Mouse (Mus musculus) adrenal gland (tissue): ENCODE results near the gene Btbd11.

Experiments used
- intact Hi-C: fragments of 180-260 bp; cut with DNase I; formaldehyde crosslinking; loops from one replicate; pipeline ENCODE4 v1.15.1; 2025
- long read RNA-seq, 2 experiments: library from polyadenylated mRNA; unstranded; transcript quantifications; one replicate each; pipeline ENCODE4 v2.0.0; 2020; ENCODE audit warnings: borderline replicate concordance in 1 of 2; ENCODE audit not compliant: insufficient replicate concordance in 1 of 2

The Btbd11 gene
- long read RNA-seq, experiment 1, partial matches to known transcripts, result 1 of 3 reads
- long read RNA-seq, experiment 1, other reads (novel, unspliced or antisense), result 1 of 3 reads
- long read RNA-seq, experiment 2, partial matches to known transcripts, result 0 of 1 reads
- long read RNA-seq, experiment 2, other reads (novel, unspliced or antisense), result 0 of 1 reads

- intact Hi-C loops, result no loop called here
These were observed at the start of gene Btbd11 for GRCm38 (mm10) chr10:85386605-85387218. TSS of gene Btbd11 (plus strand) at chr10:85386814.

- intact Hi-C loops, result no loop called here
These were observed 47.9 kb upstream of the Btbd11 start for GRCm38 (mm10) chr10:85338733-85339132.

DNA sequence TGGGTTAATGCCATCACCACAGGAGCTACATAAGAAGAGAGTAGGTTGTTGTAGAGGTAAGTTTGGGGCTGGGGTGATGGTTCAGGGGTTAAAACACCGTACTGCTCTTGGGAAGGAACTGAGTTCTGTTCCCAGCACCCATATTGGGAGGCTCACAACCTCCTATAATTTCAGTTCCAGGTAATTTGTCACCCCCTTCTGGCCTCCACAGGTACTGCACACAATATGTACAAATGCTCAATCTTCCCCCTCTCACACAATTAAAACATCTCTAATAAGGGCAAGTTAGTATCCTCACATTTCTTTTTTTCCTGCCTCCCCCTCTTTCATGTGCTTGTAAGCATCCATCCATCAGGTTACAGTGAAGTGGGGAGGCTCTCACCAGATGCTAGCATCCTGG, 44.7 kb upstream of the Btbd11 start:
- intact Hi-C loops, result no loop called here

DNA sequence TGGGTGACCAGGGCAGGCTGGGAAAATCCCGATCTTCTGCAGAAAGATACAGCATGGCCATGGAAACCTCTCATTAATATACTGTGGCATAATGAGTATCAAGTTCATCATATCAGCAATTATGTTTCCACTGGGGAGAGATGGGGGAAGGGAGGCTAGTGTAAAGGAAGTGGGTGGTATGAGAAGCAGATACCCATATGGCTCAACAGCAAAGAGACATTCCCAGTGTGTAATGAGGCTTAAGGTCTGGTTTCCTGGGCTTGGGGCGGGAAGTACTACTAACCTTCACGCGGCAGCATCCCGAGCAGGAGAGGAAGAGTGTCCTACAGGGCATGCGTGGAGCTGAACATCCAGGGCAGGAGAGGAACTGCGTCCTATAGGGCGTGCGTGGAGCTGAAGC, 39.4 kb upstream of the Btbd11 start:
- intact Hi-C loops, result no loop called here

DNA sequence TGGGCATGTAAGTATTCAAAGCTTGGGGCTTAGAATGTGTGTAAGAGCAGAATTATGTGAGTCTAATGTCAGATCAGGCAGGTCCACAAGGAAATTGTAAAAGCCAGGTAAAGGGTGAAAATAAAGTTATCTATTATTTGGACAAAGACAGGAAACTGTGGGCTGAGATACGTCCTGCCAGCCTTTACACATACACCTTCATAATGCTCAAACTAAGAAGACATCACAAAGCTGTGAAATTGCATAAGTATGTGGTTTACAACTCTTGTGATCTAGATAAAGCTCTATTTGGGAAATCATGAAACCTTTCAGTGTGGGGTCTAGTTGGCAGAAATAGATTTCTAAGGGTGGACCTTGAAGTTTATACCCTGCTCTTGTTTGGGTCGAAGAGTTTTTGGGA, 34.1 kb upstream of the Btbd11 start:
- intact Hi-C loops, result no loop called here

DNA sequence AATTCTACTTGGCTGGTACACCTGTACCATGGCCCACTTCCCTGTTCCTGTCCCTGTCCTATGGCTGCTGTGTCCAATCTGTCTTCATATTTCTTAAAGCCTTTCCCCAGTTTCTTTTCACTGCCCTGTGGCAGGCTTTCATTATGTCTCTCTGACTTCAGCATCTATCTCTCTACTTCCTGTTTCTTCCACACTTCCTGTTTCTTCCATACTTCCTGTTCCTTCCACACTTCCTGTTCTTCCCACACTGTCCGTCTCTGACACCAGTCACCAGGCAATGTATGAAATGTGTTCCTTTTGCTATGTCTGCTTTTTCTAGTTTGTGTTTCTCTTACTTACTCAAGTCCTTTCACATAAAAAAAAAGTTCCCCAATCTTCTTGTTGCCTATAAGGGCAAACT, 32.3 kb upstream of the Btbd11 start:
- intact Hi-C loops, result no loop called here

DNA sequence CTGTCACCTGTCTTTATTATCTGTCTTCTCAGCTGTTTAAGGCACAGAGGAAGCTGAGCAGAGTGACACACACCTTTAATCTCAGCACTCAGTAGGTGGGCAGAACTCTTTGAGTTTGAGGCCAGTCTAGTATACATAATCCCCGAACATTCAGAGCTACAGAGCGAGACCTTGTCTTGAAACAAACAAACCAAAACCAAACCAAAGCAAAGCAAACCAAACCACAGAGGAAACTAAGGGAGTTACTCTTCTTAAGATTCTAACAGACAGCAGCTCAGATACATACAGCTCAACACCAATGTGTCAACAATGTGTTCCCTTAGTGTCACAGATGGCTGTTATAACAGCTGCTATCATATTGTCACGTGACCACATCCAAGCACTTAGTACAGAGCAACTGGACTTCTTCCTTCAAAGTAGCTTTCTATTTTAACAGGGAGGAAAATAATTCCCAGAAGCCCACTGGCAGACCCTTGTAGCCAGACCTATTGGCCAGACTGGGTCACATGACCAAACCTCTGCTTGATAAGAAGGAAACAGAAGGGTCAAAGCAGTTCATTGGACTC, 27.0 kb upstream of the Btbd11 start:
- intact Hi-C loops, result no loop called here

- intact Hi-C loops, result no loop called here
These were observed 23.7 kb upstream of the Btbd11 start for GRCm38 (mm10) chr10:85362766-85363442.

DNA sequence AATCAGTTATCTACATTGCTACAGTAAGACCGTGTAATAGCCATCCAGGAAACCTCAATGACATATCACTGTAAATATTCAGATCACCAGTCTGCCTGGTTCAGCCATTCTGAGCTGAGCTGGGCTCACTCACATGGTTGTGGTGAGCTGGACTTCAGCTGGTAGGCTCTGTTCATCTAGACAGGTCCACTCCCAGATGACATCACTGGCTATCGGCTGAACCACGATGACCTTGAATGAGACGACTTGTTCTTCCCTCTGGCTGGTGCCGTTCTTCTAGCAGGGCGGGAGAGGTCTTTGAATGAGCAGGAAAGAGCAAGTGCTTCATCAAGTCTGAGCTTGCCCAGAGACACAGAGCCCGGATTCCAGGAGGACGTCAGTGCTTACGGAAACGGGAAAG, 19.7 kb upstream of the Btbd11 start:
- intact Hi-C loops, result no loop called here

GRCm38 (mm10) chr10:85371309-85371708, 15.3 kb upstream of the Btbd11 start:
- intact Hi-C loops, result no loop called here

GRCm38 (mm10) chr10:85372108-85372507, 14.5 kb upstream of the Btbd11 start:
- intact Hi-C loops, result no loop called here

- intact Hi-C loops, result no loop called here
These were observed 7.6 kb upstream of the Btbd11 start for GRCm38 (mm10) chr10:85378972-85379371.

DNA sequence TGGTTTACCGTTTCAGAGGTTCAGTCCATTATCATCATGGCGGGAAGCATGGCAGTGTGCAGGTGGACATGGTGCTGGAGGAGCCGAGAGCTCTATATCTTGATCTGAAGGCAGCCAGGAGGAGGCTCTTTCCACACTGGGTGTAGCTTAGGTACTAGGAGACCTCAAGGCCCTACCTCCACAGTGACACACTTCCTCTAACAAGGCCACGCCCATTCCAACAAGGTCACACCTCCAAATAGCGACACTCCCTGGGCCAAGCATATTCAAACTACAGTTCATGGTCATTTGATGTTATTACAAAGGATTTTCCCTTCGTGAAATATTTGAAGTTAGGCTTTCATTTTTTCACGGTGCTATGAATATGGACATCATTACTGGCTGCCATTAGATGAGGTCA, 3.6 kb upstream of the Btbd11 start:
- intact Hi-C loops, result no loop called here

DNA sequence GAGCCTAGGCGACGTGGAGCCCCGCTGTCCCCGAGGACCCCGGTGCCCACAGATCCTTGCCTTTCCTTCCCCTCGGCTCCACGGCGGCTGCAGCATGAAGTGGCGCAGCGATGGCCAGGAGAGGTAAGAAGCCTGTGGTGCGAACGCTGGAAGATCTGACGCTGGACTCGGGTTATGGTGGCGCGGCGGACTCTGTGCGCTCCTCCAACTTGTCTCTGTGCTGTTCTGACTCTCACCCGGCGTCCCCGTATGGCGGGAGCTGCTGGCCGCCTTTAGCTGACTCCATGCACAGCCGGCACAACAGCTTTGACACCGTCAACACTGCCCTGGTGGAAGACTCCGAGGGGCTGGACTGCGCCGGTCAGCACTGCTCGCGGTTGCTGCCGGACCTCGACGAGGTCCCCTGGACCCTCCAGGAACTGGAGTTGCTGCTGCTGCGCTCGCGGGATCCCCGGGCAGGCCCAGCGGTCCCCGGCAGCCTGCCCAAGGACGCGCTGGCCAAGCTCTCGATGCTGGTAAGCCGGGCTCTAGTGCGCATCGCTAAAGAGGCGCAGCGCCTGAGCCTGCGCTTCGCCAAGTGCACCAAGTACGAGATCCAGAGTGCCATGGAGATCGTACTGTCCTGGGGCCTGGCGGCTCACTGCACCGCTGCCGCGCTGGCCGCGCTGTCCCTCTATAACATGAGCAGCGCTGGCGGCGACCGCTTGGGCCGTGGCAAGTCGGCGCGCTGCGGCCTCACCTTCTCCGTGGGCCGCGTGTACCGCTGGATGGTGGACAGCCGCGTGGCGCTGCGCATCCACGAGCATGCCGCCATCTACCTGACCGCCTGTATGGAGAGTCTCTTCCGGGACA, 831 bp downstream of the Btbd11 start:
- intact Hi-C loops, result no loop called here

DNA sequence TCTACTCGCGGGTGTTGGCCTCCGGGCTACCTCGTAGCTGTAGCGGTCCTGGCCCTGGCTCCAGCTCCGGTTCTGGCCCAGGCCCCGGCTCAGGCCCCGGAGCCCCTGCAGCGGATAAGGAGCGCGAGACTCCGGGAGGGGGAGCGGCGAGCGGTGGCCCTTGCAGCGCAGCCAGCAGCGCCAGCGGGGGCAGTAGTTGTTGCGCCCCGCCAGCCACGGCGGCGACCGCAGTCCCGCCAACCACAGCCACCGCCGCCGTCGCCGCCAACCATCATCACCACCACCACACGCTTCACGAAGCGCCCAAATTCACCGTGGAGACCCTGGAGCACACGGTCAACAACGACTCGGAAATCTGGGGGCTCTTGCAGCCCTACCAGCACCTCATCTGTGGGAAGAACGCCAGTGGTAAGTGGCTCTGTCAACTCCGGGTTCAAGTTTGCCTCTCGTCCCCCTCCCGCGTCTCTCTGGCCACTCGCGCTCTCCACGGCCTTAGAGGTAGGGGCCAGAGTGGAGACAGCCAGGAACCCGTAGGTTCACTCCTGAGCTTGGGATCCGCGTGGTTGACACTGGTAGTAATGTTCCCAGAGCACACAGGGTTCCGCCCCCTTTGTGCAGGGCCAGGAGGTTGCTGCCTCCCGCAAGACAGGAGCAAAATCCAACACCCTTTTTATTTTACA, 1.6 kb downstream of the Btbd11 start:
- intact Hi-C loops, result no loop called here

GRCm38 (mm10) chr10:85388751-85389115, 2.1 kb downstream of the Btbd11 start:
- intact Hi-C loops, result no loop called here

DNA sequence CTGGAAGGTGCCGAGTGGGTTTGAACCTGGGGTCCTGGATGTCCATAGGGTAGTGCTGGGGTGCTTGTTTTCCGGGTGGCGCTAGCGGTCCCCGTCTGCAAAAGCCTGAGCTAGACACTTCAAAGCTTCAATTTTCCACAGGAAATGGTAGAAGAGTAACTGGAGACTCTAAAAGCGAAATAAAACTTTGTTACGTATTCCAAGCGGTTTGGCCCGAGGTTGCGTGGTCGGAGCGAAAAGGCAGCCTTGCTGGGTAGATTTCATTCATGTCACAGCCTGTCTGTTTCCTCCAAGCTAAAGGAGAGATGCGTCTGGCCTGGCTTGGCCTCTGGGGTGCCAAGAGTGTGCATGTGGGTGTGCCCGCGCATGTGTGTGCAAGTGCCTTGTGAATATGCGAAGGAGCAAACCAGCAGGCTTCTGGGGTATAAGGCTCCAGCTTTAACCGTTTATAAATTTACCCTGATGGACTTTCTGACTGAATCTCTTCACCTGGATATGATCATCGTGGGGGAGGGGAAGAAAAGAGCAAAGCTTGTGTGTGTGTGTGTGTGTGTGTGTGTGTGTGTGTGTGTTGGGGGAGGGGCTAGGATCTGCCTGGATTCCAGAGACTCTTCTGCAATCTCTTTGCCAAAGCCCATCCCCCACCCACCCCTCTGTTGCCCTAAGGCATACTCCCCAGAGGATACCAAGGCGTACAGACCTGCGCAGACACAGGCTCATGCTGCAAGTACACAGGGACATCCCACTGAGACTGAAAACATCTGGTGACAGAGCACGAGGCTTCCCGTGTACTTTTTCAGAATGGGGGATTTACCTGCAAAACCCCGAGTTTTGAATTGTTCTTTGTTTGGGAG, 2.9 kb downstream of the Btbd11 start:
- intact Hi-C loops, result no loop called here

DNA sequence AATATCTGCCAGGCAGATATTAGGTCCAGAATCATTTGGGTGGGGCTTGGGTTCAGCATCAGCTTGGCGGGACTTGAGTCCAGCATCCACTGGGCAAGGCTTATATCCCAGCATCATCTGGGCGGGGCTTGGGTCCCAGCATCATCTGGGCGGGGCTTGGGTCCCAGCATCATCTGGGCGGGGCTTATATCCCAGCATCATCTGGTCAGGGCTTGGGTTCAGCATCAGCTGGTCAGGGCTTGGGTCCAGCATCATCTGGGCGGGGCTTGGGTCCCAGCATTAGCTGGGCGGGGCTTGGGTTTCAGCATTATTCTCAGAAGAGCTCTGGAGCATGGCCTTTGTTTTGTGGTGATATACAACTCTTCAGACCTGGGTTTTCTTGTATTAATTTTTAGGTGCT, 6.4 kb downstream of the Btbd11 start:
- intact Hi-C loops, result no loop called here

GRCm38 (mm10) chr10:85394558-85394957, 7.9 kb downstream of the Btbd11 start:
- intact Hi-C loops, result no loop called here

DNA sequence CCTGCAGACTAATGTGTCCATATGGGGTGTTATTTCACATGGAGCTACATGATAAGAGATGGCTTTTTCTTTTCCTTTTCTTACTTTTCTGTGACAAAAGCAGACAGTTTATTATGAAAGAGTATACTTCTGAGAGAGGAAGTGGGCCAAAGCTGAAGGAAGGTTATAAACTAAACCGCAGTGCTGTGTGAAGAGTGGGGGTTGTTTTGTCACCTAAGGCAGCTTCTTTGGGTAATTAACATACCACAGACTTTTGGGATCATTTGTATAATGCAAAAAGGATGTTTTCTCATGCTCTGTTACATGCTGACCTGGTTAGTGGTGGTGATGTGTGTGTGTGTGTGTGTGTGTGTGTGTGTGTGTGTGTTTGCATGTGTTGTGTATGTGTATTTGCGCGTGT, 24.5 kb downstream of the Btbd11 start:
- intact Hi-C loops, result no loop called here
